Mouse (Mus musculus) CD8-positive naive resting alpha-beta T cell, adult 57 days (primary cell): ENCODE results near the gene Gm42742. TPM values are rescaled to one million over a fixed set of nuclear protein-coding genes. Genes with fewer than 3 reads are reported as not detected.

Source experiments
- total RNA-seq: library from RNA; stranded (reverse); gene quantifications from one replicate; pipeline ENCODE4 v1.2.4, GENCODE M21; 2023

The Gm42742 gene
- 43.4 TPM for total RNA-seq

GRCm38 (mm10) chr7:127020901-127021562 lies at the start of gene Gm42742, which contains the start of gene Prrt2:
Gene Gm42742, minus strand, starts transcription at chr7:127021097.
Gene Prrt2, minus strand, starts transcription at chr7:127021211.

GRCm38 (mm10) chr7:127041851-127042672 lies 21.2 kb upstream of the Gm42742 start, which contains the start of gene Kif22:
Gene Kif22, minus strand, starts transcription at chr7:127042471.

GRCm38 (mm10) chr7:127026984-127027726 lies 6.3 kb upstream of the Gm42742 start, which contains the start of gene Maz:
Gene Maz, minus strand, starts transcription at chr7:127027037.

DNA sequence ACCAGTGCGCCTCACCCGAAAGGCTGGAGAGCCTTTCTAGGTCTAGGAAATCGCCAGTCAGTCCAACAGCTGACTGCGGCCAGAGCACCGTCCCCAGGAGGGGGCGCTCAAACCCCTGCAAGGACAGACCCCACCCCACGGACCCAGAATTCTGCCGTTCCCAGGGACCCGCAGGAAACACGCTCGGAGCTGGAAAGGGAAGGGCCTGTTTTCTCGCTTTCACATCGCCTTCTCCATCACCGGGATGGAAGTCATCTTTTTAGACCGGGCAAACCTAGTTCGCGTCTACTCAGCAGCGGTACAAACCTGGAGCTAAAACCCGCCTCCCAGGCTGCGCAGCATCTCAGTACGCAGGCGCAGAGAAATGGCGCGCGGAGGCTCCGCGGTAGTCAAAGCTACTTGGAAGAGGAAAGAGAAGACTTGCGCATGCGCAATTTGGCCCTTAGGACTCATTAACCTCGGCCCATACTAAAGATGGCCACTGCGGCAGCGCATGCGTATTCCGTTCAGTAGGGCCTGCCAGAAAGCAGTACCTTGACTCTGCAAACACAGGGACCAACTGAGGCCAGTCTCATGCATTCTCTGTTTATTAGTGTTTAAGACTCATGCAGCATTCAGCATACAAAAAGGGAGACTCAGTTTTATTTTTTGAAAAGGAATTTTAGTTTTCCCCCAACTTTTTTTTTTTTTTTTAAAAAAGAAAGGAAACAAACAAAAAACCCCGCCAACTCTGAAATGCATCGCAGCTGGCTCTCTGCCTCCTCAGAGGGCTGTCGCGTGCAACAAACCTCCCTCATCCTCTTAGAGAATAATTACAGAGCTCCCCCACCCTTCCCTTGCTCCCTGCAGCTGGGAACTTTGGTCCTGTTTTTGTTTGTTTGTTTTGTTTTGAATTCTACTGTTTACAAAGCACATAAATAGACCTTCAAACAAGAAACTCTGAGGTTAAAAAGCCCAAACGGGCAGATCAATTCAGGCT lies 3.6 kb downstream of the Gm42742 start, which contains the start of gene Pagr1a:
Pagr1a (minus strand) TSS at position 382 of the 979 bp plus-strand sequence.

DNA sequence TGATC lies 4.6 kb downstream of the Gm42742 start, which contains the start of gene Pagr1b:
Pagr1b (minus strand) TSS at position 4 of the 5 bp plus-strand sequence.

GRCm38 (mm10) chr7:127014320-127014719 lies 6.6 kb downstream of the Gm42742 start, which contains the start of gene Mvp:
Gene Mvp, minus strand, starts transcription at chr7:127014621.

DNA sequence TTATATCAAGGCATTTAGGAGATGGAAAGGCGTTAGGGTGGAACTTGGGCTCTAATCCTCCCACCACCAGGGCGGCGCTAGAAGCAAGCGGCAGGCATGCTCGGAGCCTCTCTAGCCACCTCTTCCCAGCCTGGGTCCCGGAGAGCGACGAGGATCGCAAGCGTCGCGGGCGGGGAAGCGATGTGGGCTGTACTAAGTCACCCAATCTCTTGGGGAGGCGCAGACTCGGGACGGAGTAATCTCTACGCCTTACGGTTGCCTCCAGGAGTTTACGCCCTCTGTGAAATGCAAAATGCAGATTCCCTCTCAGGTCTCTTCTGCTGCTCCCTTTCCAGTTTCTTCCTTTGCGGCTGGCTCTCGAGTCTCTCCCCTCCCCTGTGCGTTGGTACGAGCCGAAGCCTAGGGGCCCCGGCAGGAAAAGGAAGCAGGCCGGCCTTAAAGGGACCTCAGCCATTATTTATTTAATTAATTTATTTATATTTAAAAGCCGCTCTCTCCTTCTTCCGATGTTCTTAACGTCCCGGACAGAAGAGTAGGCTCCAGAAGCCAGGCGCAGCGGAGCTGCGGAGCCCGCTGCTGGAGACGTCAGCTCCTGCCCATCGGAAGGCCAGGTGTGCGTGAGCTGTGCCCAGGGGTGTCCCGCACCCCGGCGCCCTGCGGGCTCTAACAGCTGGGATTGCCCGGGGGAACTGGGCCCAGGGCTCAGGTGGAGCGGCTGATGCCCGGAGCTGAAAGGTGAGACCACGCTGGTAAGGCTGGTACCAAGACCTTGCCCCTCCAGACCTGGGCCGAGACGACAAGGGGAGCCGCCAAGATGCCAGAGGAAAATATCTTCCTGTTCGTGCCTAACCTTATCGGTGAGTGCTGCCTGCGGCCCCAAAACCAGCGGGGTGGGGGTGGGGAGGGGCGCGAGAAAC lies 44.7 kb downstream of the Gm42742 start, which contains the start of gene Cdiptos:
Cdiptos (minus strand) TSS at position 149 of the 917 bp plus-strand sequence.

DNA sequence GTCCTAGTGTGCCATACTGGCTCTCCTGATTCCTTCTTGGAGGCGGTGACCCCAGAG lies 45.2 kb downstream of the Gm42742 start, which contains the start of gene Cdipt:
Cdipt (plus strand) TSS at position 22 of the 57 bp plus-strand sequence.

Other genes starting within 250 kb of the Gm42742 start
- gene Ypel3, start 244.1 kb downstream of the Gm42742 start, total RNA-seq = 232 TPM
- 7.7 TPM for gene Tbx6, start 239.6 kb downstream of the Gm42742 start, total RNA-seq
- 228 TPM for gene Ppp4c, start 228.6 kb downstream of the Gm42742 start, total RNA-seq
- not detected for gene Fam57b, start 223.4 kb downstream of the Gm42742 start, total RNA-seq
- gene 4930451I11Rik, start 189.5 kb downstream of the Gm42742 start, total RNA-seq = not detected
- not detected for gene Doc2a, start 173.7 kb downstream of the Gm42742 start, total RNA-seq
- gene Hirip3, start 159.1 kb downstream of the Gm42742 start, total RNA-seq = 31.9 TPM
- gene Ino80e, start 158.7 kb downstream of the Gm42742 start, total RNA-seq = 55.6 TPM
- 95.7 TPM for gene Taok2, start 136.4 kb downstream of the Gm42742 start, total RNA-seq
- 26.0 TPM for gene Tmem219, start 98.2 kb downstream of the Gm42742 start, total RNA-seq
- 36.8 TPM for gene Kctd13, start 92.2 kb downstream of the Gm42742 start, total RNA-seq
- gene Asphd1, start 71.5 kb downstream of the Gm42742 start, total RNA-seq = not detected
- gene Sez6l2, start 70.5 kb downstream of the Gm42742 start, total RNA-seq = 6.5 TPM
- gene Cdipt, start 45.2 kb downstream of the Gm42742 start, total RNA-seq = 125 TPM
- not detected for gene Cdiptos, start 45.0 kb downstream of the Gm42742 start, total RNA-seq
- 25.6 TPM for gene Mvp, start 6.5 kb downstream of the Gm42742 start, total RNA-seq
- gene Pagr1b, start 4.6 kb downstream of the Gm42742 start, total RNA-seq = not detected
- 3.0 TPM for gene Pagr1a, start 3.7 kb downstream of the Gm42742 start, total RNA-seq
- 2.1 TPM for gene Prrt2, start 114 bp upstream of the Gm42742 start, total RNA-seq
- 202 TPM for gene Maz, start 5.9 kb upstream of the Gm42742 start, total RNA-seq
- 2.7 TPM for gene Kif22, start 21.4 kb upstream of the Gm42742 start, total RNA-seq
- gene Zg16, start 66.2 kb upstream of the Gm42742 start, total RNA-seq = 4.4 TPM
- 73.9 TPM for gene AI467606, start 70.3 kb upstream of the Gm42742 start, total RNA-seq
- 37.4 TPM for gene Qprt, start 101.1 kb upstream of the Gm42742 start, total RNA-seq
- gene Spn, start 116.7 kb upstream of the Gm42742 start, total RNA-seq = 313 TPM
- gene Cd2bp2, start 175.0 kb upstream of the Gm42742 start, total RNA-seq = 70.5 TPM
- gene Tbc1d10b, start 187.4 kb upstream of the Gm42742 start, total RNA-seq = 51.7 TPM
- 24.1 TPM for gene Mylpf, start 187.8 kb upstream of the Gm42742 start, total RNA-seq
- 9.8 TPM for gene Zfp553, start 212.0 kb upstream of the Gm42742 start, total RNA-seq
- 581 TPM for gene Sept1, start 212.0 kb upstream of the Gm42742 start, total RNA-seq
- gene Zfp771, start 223.2 kb upstream of the Gm42742 start, total RNA-seq = 15.3 TPM
- 20.0 TPM for gene Dctpp1, start 239.6 kb upstream of the Gm42742 start, total RNA-seq